In the genomic region with DNA sequence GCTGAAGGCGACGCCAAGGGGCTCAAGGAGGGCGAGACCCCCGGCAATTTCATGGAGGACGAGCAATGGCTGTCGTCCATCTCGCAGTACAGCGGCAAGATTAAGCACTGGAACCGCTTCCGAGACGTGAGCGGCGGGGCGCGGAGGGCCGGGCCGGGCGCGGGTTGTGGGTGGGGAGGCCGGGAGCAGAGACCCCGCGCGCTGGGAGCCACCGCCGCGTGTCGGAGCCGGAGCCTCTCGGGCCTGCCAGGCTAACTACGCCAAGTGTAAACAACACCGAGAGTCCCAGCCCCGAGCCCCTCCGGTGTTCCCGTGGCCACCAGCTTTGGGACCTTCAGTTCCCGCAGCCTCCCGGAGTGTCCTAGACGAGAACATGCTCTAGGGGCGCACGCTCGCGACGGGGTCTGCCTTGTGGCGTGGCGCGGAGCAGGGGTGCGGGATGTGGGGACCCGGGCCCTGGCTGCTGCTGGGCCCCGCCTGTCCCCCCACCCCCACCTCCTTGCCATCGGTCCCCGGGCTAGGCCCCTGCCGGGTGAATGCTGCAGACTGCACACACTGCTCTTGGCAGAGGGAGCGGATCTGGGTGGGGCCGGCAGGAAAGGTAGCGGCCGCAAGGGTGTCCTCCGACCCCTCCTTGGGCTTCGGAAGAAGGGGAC, we compare ENCODE assay signal across 8 mouse cellular contexts. TPM values are rescaled to one million over a fixed set of nuclear protein-coding genes. Genes with fewer than 3 reads are reported as not detected.
DNase-seq lines count a peak whose midpoint lies in the region; ATAC-seq and TF ChIP-seq lines count a peak whose summit lies in the region.

No protein-coding gene starts in this region.

- H3K36me3 ChIP-seq in thymus, adult 2 months (ENCODE audit: control insufficient read depth, insufficient read depth, low read length), result no peaks in the 10 kb centered on the region
- no peaks in the 10 kb centered on the region for H3K36me3 ChIP-seq in hindbrain, embryonic 16.5 days (ENCODE audit: control insufficient read depth, insufficient read depth, low read length)
- H3K36me3 ChIP-seq in liver, embryonic 13.5 days, result no peaks in the 10 kb centered on the region

- peak; percentile 68 for ATAC-seq in hindbrain, embryonic 16.5 days
- 0 out of 2 replicates have a peak, but pooled peaks have one; percentile 23 for ATAC-seq in liver, embryonic 13.5 days (ENCODE audit: low read depth)

- TF ChIP-seq POLR2A in thymus, adult 2 months (IDR thresholded peaks at IDR 0.05; ENCODE audit: control insufficient read depth, extremely low read depth, insufficient read depth, low read length, poor library complexity), result no peak

- peaks cover 15% of the 10 kb centered on the region for H3K4me1 ChIP-seq in thymus, adult 2 months (replicated peaks; ENCODE audit: control insufficient read depth, insufficient read depth, low read length)
- peaks cover 34% of the 10 kb centered on the region for H3K4me1 ChIP-seq in hindbrain, embryonic 16.5 days (ENCODE audit: control insufficient read depth, insufficient read depth, low read depth, low read length)
- H3K4me1 ChIP-seq in liver, embryonic 13.5 days (replicated peaks), result peaks cover 15% of the 10 kb centered on the region

- H3K4me3 ChIP-seq in thymus, adult 2 months (ENCODE audit: control insufficient read depth, insufficient read depth, low read length), result peak overlapping the region; percentile 35
- peak overlapping the region; percentile 86 for H3K4me3 ChIP-seq in hindbrain, embryonic 16.5 days (ENCODE audit: low read length)
- peak overlapping the region; percentile 52 for H3K4me3 ChIP-seq in liver, embryonic 13.5 days (replicated peaks)

- no peaks in the 10 kb centered on the region for H3K9me3 ChIP-seq in hindbrain, embryonic 16.5 days (ENCODE audit: control insufficient read depth, low read length)
- no peaks in the 10 kb centered on the region for H3K9me3 ChIP-seq in liver, embryonic 13.5 days (replicated peaks)

- TF ChIP-seq CTCF in thymus, adult 2 months (IDR thresholded peaks at IDR 0.05; ENCODE audit: borderline replicate concordance, control insufficient read depth, extremely low read depth, insufficient read depth, low read length, poor library complexity), result no peak

- no peak overlapping the region for H3K27ac ChIP-seq in thymus, adult 2 months (ENCODE audit: control insufficient read depth, insufficient read depth, low read length)
- H3K27ac ChIP-seq in hindbrain, embryonic 16.5 days (ENCODE audit: low read depth, low read length), result peak overlapping the region; percentile 97
- no peak overlapping the region for H3K27ac ChIP-seq in liver, embryonic 13.5 days

- H3K9ac ChIP-seq in hindbrain, embryonic 16.5 days (ENCODE audit: low read depth, low read length), result peak overlapping the region; percentile 96
- no peak overlapping the region for H3K9ac ChIP-seq in liver, embryonic 13.5 days

- DNase-seq in thymus, adult 2 months, result peak; percentile 27
- DNase-seq in thymus, adult 18-20 months, result no peak
- peak; percentile 76 to 82 for DNase-seq in cerebellum, postnatal 10 days
- peak; percentile 40 for DNase-seq in gastrocnemius, postnatal 14 days
- DNase-seq in liver, embryonic 13.5 days, result no peak
- DNase-seq in neural tube, embryonic 10.5 days (ENCODE audit: extremely low spot score, low spot score), result peak; percentile 72
- peak; percentile 74 for DNase-seq in thymus, postnatal 4 days

- WGBS in thymus, adult 2 months, result 1% methylated on average over 47 of the region's 57 CpGs
- under 1% methylated on average over 53 of the region's 57 CpGs for WGBS in hindbrain, embryonic 16.5 days
- under 1% methylated on average over 56 of the region's 57 CpGs for WGBS in liver, embryonic 13.5 days (ENCODE audit: insufficient replicate concordance)

- peak overlapping the region; percentile 74 for H3K4me2 ChIP-seq in hindbrain, embryonic 16.5 days (ENCODE audit: low read length)
- H3K4me2 ChIP-seq in liver, embryonic 13.5 days, result peak overlapping the region; percentile 68

- peaks cover 11% of the 10 kb centered on the region for H3K27me3 ChIP-seq in thymus, adult 2 months (ENCODE audit: control insufficient read depth, insufficient read depth, low read length)
- H3K27me3 ChIP-seq in hindbrain, embryonic 16.5 days (replicated peaks; ENCODE audit: control insufficient read depth, insufficient read depth, low read length), result no peaks in the 10 kb centered on the region
- H3K27me3 ChIP-seq in liver, embryonic 13.5 days, result peaks cover 78% of the 10 kb centered on the region

- intact Hi-C loops in gastrocnemius, postnatal 14 days (cut with DNase I; ENCODE audit: low total_unique reads), result no loop called here

RNA-seq across cellular contexts. Expression of gene Spock2, which starts 0.6 kb away (rescaled TPM):
- polyA plus RNA-seq in thymus, adult 2 months (2012; rRNA removed), result 17.7 and 19.8 TPM in 2 replicates
- total RNA-seq in gastrocnemius, postnatal 14 days (2021), result 10 to 100 TPM in 1 of 2 experiments, 1 to 10 TPM in 1; 6.2 to 10.5 TPM
- polyA plus RNA-seq in hindbrain, embryonic 16.5 days (2015; fragmentation: Nextera tagmentation; extraction: Ambion mirVana), result 119 and 128 TPM in 2 replicates
- 0.13 and 0.21 TPM in 2 replicates for polyA plus RNA-seq in liver, embryonic 13.5 days (2015; fragmentation: Nextera tagmentation; extraction: Ambion mirVana)

Comparison
In these comparisons a context has a peak if more than half of its experiments do, and no peak if none do; other contexts are left out.
1. DNase-seq: peak in thymus, adult 2 months (single experiment), cerebellum, postnatal 10 days (2 of 2), gastrocnemius, postnatal 14 days (single experiment), neural tube, embryonic 10.5 days (single experiment) and thymus, postnatal 4 days (single experiment); none in thymus, adult 18-20 months (0 of 2) and liver, embryonic 13.5 days (single experiment).
2. H3K4me3 ChIP-seq: peak in every context shown above with its lines; median percentile 86 in hindbrain, embryonic 16.5 days; 52 in liver, embryonic 13.5 days; 35 in thymus, adult 2 months.
3. RNA of gene Spock2, which starts 0.6 kb away (polyA plus RNA-seq): 119 to 128 TPM in hindbrain, embryonic 16.5 days and 17.7 to 19.8 TPM in thymus, adult 2 months; 0.13 to 0.21 TPM in liver, embryonic 13.5 days; every median in the first group is over 10 times any median in the second.